Mouse (Mus musculus): Measurements from ENCODE around the gene Plod3. TPM values are rescaled to one million over a fixed set of nuclear protein-coding genes. Genes with fewer than 3 reads are reported as not detected.
A peak's percentile ranks its signal among the peaks of the same experiment; 100 is the strongest.

The Plod3 gene
- polyA plus RNA-seq, 1 experiment, result 21.6 TPM

- TF ChIP-seq POLR2A (IDR thresholded peaks at IDR 0.05; ENCODE audit: low read depth, low read length), result no peak
- no peak for TF ChIP-seq CTCF (IDR thresholded peaks at IDR 0.05; ENCODE audit: extremely low read depth, insufficient read length, insufficient replicate concordance, low read depth, low read length)
- no peaks in the 10 kb centered on the region for H3K27me3 ChIP-seq (ENCODE audit: control insufficient read depth, insufficient read depth, low read length)
- no peak overlapping the region for H3K27ac ChIP-seq (ENCODE audit: insufficient read depth, low read depth, low read length)
- peaks cover 27% of the 10 kb centered on the region for H3K4me1 ChIP-seq (ENCODE audit: control insufficient read depth, insufficient read depth, insufficient read length, low read length)
- no peaks in the 10 kb centered on the region for H3K36me3 ChIP-seq (ENCODE audit: control insufficient read depth, insufficient read depth, low read length)
- no peak overlapping the region for H3K4me3 ChIP-seq (ENCODE audit: low read depth, low read length)
- 64% methylated on average over 4 of the region's 4 CpGs for WGBS
These were observed 31.2 kb upstream of the Plod3 start for GRCm38 (mm10) chr5:136955622-136956021.

DNA sequence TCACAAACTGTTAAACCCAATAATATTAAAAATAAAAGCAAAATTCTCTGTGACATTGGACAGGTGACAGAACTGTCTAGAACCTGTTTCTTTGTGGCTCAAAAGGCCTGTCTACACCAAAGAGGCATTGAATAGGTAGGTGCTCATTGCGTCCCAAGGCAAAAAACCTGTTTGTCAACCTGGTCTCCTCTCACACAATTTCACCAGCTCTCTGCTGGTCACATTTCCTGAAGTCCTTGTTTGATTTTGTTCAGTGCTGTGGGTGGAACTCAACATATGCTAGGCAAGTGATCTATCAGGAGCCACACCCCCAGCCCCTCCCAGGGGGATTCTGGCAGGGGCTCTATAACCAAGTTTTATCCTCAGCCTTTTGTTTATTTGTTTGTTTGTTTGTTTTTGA, 29.6 kb upstream of the Plod3 start:
- 51% methylated on average over 1 of the region's 1 CpGs for WGBS
- peaks cover 32% of the 10 kb centered on the region for H3K4me1 ChIP-seq (ENCODE audit: control insufficient read depth, insufficient read depth, insufficient read length, low read length)
- no peak for TF ChIP-seq CTCF (IDR thresholded peaks at IDR 0.05; ENCODE audit: extremely low read depth, insufficient read length, insufficient replicate concordance, low read depth, low read length)
- no peak for TF ChIP-seq POLR2A (IDR thresholded peaks at IDR 0.05; ENCODE audit: low read depth, low read length)
- no peaks in the 10 kb centered on the region for H3K36me3 ChIP-seq (ENCODE audit: control insufficient read depth, insufficient read depth, low read length)
- no peaks in the 10 kb centered on the region for H3K27me3 ChIP-seq (ENCODE audit: control insufficient read depth, insufficient read depth, low read length)
- H3K4me3 ChIP-seq (ENCODE audit: low read depth, low read length), result no peak overlapping the region
- peak overlapping the region; percentile 9; the same call in 1 of the 2 replicates for H3K27ac ChIP-seq (ENCODE audit: insufficient read depth, low read depth, low read length)

DNA sequence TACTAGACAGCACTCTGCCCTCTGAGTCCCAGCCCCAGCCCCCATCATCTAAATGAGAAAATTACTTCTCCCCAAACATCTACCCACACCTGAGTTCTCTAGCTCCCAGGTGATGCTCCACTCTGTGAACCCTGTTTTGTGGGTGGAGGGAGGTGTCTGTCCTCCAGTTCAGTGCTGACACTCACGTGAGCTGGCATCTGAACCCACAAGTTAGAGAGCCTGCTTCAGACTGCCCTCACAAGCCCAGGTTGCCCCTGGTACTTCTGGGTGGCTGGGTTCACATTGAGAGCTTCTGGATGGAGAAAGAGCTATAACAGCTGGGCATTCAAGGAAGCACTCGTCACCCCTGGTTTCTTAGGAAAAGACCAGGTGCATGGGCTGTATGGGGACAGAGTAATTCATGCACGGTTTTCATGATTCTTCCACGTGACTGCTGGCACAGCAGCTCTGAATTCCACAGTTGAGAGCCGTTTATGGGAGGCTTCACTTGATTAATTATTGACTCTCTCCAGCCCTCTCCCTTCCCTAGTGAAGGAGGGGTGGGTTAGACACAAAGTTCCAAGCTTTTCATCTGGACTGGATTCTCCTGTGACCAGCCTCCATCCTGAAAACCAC, 27.7 kb upstream of the Plod3 start:
- TF ChIP-seq POLR2A (IDR thresholded peaks at IDR 0.05; ENCODE audit: low read depth, low read length) (no peak), CTCF (IDR thresholded peaks at IDR 0.05; ENCODE audit: extremely low read depth, insufficient read length, insufficient replicate concordance, low read depth, low read length) (no peak)
- Histone ChIP-seq H3K36me3 (ENCODE audit: control insufficient read depth, insufficient read depth, low read length) (peaks cover 10% of the 10 kb centered on the region), H3K4me3 (ENCODE audit: low read depth, low read length) (peak overlapping the region; percentile 4; the same call in 1 of the 2 replicates), H3K27me3 (ENCODE audit: control insufficient read depth, insufficient read depth, low read length) (no peaks in the 10 kb centered on the region), H3K27ac (ENCODE audit: insufficient read depth, low read depth, low read length) (peak overlapping the region; percentile 93), H3K4me1 (ENCODE audit: control insufficient read depth, insufficient read depth, insufficient read length, low read length) (peaks cover 41% of the 10 kb centered on the region)
- WGBS, result 18% methylated on average over 5 of the region's 5 CpGs

DNA sequence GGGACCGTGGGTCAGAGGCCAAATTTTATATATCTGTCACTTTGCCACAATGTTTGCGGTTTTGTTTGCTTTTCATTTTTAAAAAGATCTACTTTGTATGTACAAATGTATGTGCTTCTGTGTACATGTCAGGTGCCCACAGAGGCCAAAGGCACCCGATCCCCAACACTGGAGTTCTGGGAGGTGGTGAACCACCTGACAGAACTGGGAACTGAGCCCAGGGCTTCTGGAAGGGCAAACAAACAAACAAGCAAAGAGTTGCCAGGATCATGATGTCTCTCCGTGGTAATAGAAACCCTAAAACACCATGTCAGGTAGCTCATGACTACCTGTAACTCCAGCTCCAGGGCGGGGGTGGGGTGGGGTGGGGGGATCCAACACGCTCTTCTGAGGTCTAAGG, 26.8 kb upstream of the Plod3 start:
- H3K27me3 ChIP-seq (ENCODE audit: control insufficient read depth, insufficient read depth, low read length), result no peaks in the 10 kb centered on the region
- H3K36me3 ChIP-seq (ENCODE audit: control insufficient read depth, insufficient read depth, low read length), result peaks cover 10% of the 10 kb centered on the region
- no peak overlapping the region for H3K4me3 ChIP-seq (ENCODE audit: low read depth, low read length)
- no peak overlapping the region for H3K27ac ChIP-seq (ENCODE audit: insufficient read depth, low read depth, low read length)
- WGBS, result 48% methylated on average over 6 of the region's 6 CpGs
- TF ChIP-seq POLR2A (IDR thresholded peaks at IDR 0.05; ENCODE audit: low read depth, low read length), result no peak
- H3K4me1 ChIP-seq (ENCODE audit: control insufficient read depth, insufficient read depth, insufficient read length, low read length), result peaks cover 48% of the 10 kb centered on the region

- TF ChIP-seq POLR2A (IDR thresholded peaks at IDR 0.05; ENCODE audit: low read depth, low read length) (no peak), CTCF (IDR thresholded peaks at IDR 0.05; ENCODE audit: extremely low read depth, insufficient read length, insufficient replicate concordance, low read depth, low read length) (no peak)
- H3K4me3 ChIP-seq (ENCODE audit: low read depth, low read length), result peak overlapping the region; percentile 81; the same call in 1 of the 2 replicates
- peaks cover 14% of the 10 kb centered on the region for H3K36me3 ChIP-seq (ENCODE audit: control insufficient read depth, insufficient read depth, low read length)
- peak overlapping the region; percentile 89 for H3K27ac ChIP-seq (ENCODE audit: insufficient read depth, low read depth, low read length)
- peaks cover 50% of the 10 kb centered on the region for H3K4me1 ChIP-seq (ENCODE audit: control insufficient read depth, insufficient read depth, insufficient read length, low read length)
- no peaks in the 10 kb centered on the region for H3K27me3 ChIP-seq (ENCODE audit: control insufficient read depth, insufficient read depth, low read length)
- 37% methylated on average over 5 of the region's 5 CpGs for WGBS
These were observed 25.4 kb upstream of the Plod3 start for GRCm38 (mm10) chr5:136961334-136961982.

GRCm38 (mm10) chr5:136961983-136962461, 24.8 kb upstream of the Plod3 start:
- peak; percentile 62; the same call in 1 of the 2 replicates for TF ChIP-seq POLR2A (IDR thresholded peaks at IDR 0.05; ENCODE audit: low read depth, low read length)
- no peak for TF ChIP-seq CTCF (IDR thresholded peaks at IDR 0.05; ENCODE audit: extremely low read depth, insufficient read length, insufficient replicate concordance, low read depth, low read length)
- WGBS, result under 1% methylated on average over 20 of the region's 20 CpGs
- H3K36me3 ChIP-seq (ENCODE audit: control insufficient read depth, insufficient read depth, low read length), result peaks cover 14% of the 10 kb centered on the region
- H3K4me1 ChIP-seq (ENCODE audit: control insufficient read depth, insufficient read depth, insufficient read length, low read length), result peaks cover 50% of the 10 kb centered on the region
- peak overlapping the region; percentile 81 for H3K4me3 ChIP-seq (ENCODE audit: low read depth, low read length)
- peak overlapping the region; percentile 89 for H3K27ac ChIP-seq (ENCODE audit: insufficient read depth, low read depth, low read length)
- no peaks in the 10 kb centered on the region for H3K27me3 ChIP-seq (ENCODE audit: control insufficient read depth, insufficient read depth, low read length)

- no peaks in the 10 kb centered on the region for H3K27me3 ChIP-seq (ENCODE audit: control insufficient read depth, insufficient read depth, low read length)
- peak overlapping the region; percentile 89 for H3K27ac ChIP-seq (ENCODE audit: insufficient read depth, low read depth, low read length)
- H3K4me3 ChIP-seq (ENCODE audit: low read depth, low read length), result peak overlapping the region; percentile 81
- peak; percentile 98; the same call in 1 of the 2 replicates for TF ChIP-seq CTCF (IDR thresholded peaks at IDR 0.05; ENCODE audit: extremely low read depth, insufficient read length, insufficient replicate concordance, low read depth, low read length)
- no peak for TF ChIP-seq POLR2A (IDR thresholded peaks at IDR 0.05; ENCODE audit: low read depth, low read length)
- WGBS, result under 1% methylated on average over 10 of the region's 10 CpGs
- H3K4me1 ChIP-seq (ENCODE audit: control insufficient read depth, insufficient read depth, insufficient read length, low read length), result peaks cover 47% of the 10 kb centered on the region
- peaks cover 14% of the 10 kb centered on the region for H3K36me3 ChIP-seq (ENCODE audit: control insufficient read depth, insufficient read depth, low read length)
These were observed 24.3 kb upstream of the Plod3 start for GRCm38 (mm10) chr5:136962501-136962900.
